Mouse (Mus musculus) heart, embryonic 15.5 days (tissue): ENCODE measurements around the gene Kank1. TPM values are rescaled to one million over a fixed set of nuclear protein-coding genes. Genes with fewer than 3 reads are reported as not detected.

ENCODE experiments used
- ATAC-seq: fragments of 200-750 bp; cut with Nextera tagmentation; replicated peaks from 2 replicates; pipeline ENCODE4 v1.8.0; 2017; ENCODE audit warnings: low read depth, moderate TSS enrichment; ENCODE audit not compliant: insufficient number of reproducible peaks, insufficient read depth, low FRiP score
- H3K27ac ChIP-seq: fragments of 300-500 bp; sonication (generic); 2 replicates; pipeline ENCODE4 v1.5.1; 2015; ENCODE audit warnings: mild to moderate bottlenecking, inconsistent platforms
- H3K27me3 ChIP-seq: fragments of 300-500 bp; sonication (generic); 2 replicates; pipeline ENCODE4 v1.6.1; 2015; ENCODE audit warnings: inconsistent platforms
- H3K36me3 ChIP-seq: fragments of 300-500 bp; sonication (generic); 2 replicates; pipeline ENCODE4 v1.6.1; 2015; ENCODE audit warnings: mild to moderate bottlenecking, inconsistent platforms
- H3K4me1 ChIP-seq: fragments of 300-500 bp; sonication (generic); replicated peaks from 2 replicates; pipeline ENCODE4 v1.6.1; 2015; ENCODE audit warnings: inconsistent platforms
- H3K4me2 ChIP-seq: fragments of 300-500 bp; sonication (generic); 2 replicates; pipeline ENCODE4 v1.6.1; 2015; ENCODE audit warnings: inconsistent platforms, mild to moderate bottlenecking, moderate library complexity
- H3K4me3 ChIP-seq: fragments of 300-500 bp; sonication (generic); 2 replicates; pipeline ENCODE4 v1.5.1; 2015; ENCODE audit warnings: mild to moderate bottlenecking, inconsistent platforms
- H3K9ac ChIP-seq: fragments of 300-500 bp; sonication (generic); 2 replicates; pipeline ENCODE4 v1.6.1; 2015; ENCODE audit warnings: mild to moderate bottlenecking, inconsistent platforms
- H3K9me3 ChIP-seq: fragments of 300-500 bp; sonication (generic); replicated peaks from 2 replicates; pipeline ENCODE4 v1.6.1; 2016; ENCODE audit warnings: inconsistent platforms
- whole genome bisulfite sequencing: fragments of 180-500 bp; shearing (Covaris S2); methylation state at CpG from one replicate; pipeline ENCODE4 v1.1.7; 2015; ENCODE audit warnings: mixed read lengths; 5-methylcytosine and 5-hydroxymethylcytosine counted together
- polyA plus RNA-seq: library from polyadenylated mRNA; unstranded; fragments of >200 nt; fragmentation: Nextera tagmentation; extraction: Ambion mirVana; gene quantifications from 2 replicates; pipeline ENCODE4 v1.2.1, GENCODE M21; 2015

The Kank1 gene
- polyA plus RNA-seq: 48.3 and 53.2 TPM in 2 replicates

- H3K27me3 ChIP-seq: peaks cover 16% of the 10 kb centered on the region
- under 1% methylated on average over 76 of the region's 76 CpGs for WGBS
Measured at GRCm38 (mm10) chr19:25236596-25237491, at the start of gene Kank1. Gene Kank1, plus strand, starts transcription at chr19:25236975.

GRCm38 (mm10) chr19:25187681-25188080, 49.1 kb upstream of the Kank1 start:
- 59% methylated on average over 18 of the region's 18 CpGs for WGBS
- no peak overlapping the region for H3K4me3 ChIP-seq
- no peaks in the 10 kb centered on the region for H3K36me3 ChIP-seq
- ATAC-seq: no peak; the same call in 1 of the 2 replicates
- H3K9me3 ChIP-seq: no peaks in the 10 kb centered on the region
- peaks cover 27% of the 10 kb centered on the region for H3K4me1 ChIP-seq
- H3K27me3 ChIP-seq: no peaks in the 10 kb centered on the region
- no peak overlapping the region; the same call in 1 of the 2 replicates for H3K27ac ChIP-seq
- no peak overlapping the region for H3K4me2 ChIP-seq
- no peak overlapping the region for H3K9ac ChIP-seq

More at GRCm38 (mm10) chr19:25236596-25237491, at the start of gene Kank1:
- peak within 1 kb of the TSS; percentile 70 for H3K9ac ChIP-seq
- H3K4me1 ChIP-seq: peaks cover 27% of the 10 kb centered on the region
- peak; percentile 86 for ATAC-seq
- H3K4me3 ChIP-seq: peak within 1 kb of the TSS; percentile 70
- H3K27ac ChIP-seq: peak within 1 kb of the TSS; percentile 85
- no peaks in the 10 kb centered on the region for H3K9me3 ChIP-seq
- H3K36me3 ChIP-seq: no peaks in the 10 kb centered on the region
- H3K4me2 ChIP-seq: peak within 1 kb of the TSS; percentile 81

- ATAC-seq: no peak
- 91% methylated on average over 9 of the region's 9 CpGs for WGBS
- H3K4me2 ChIP-seq: no peak overlapping the region
- H3K9me3 ChIP-seq: no peaks in the 10 kb centered on the region
- H3K9ac ChIP-seq: no peak overlapping the region
- H3K4me1 ChIP-seq: no peaks in the 10 kb centered on the region
- no peaks in the 10 kb centered on the region for H3K36me3 ChIP-seq
- H3K4me3 ChIP-seq: no peak overlapping the region
- H3K27ac ChIP-seq: no peak overlapping the region
- no peaks in the 10 kb centered on the region for H3K27me3 ChIP-seq
Measured at GRCm38 (mm10) chr19:25193751-25194150, 43.0 kb upstream of the Kank1 start.

- Histone ChIP-seq H3K36me3 (no peaks in the 10 kb centered on the region), H3K27me3 (no peaks in the 10 kb centered on the region), H3K4me3 (no peak overlapping the region), H3K9me3 (no peaks in the 10 kb centered on the region), H3K4me1 (peaks cover 8% of the 10 kb centered on the region), H3K4me2 (no peak overlapping the region), H3K9ac (no peak overlapping the region), H3K27ac (peak overlapping the region; percentile 24)
- WGBS: 46% methylated on average over 13 of the region's 13 CpGs
- ATAC-seq: 0 out of 2 replicates have a peak, but pooled peaks have one; percentile 19
Measured at GRCm38 (mm10) chr19:25200081-25200860, 36.5 kb upstream of the Kank1 start.

GRCm38 (mm10) chr19:25203077-25203476, 33.7 kb upstream of the Kank1 start:
- no peak overlapping the region for H3K4me3 ChIP-seq
- H3K4me1 ChIP-seq: peaks cover 14% of the 10 kb centered on the region
- H3K27me3 ChIP-seq: no peaks in the 10 kb centered on the region
- no peaks in the 10 kb centered on the region for H3K36me3 ChIP-seq
- H3K27ac ChIP-seq: no peak overlapping the region
- ATAC-seq: no peak
- 84% methylated on average over 12 of the region's 12 CpGs for whole genome bisulfite sequencing
- H3K9me3 ChIP-seq: no peaks in the 10 kb centered on the region
- no peak overlapping the region for H3K9ac ChIP-seq
- H3K4me2 ChIP-seq: no peak overlapping the region

- no peak for ATAC-seq
- no peak overlapping the region for H3K4me3 ChIP-seq
- WGBS: 74% methylated on average over 12 of the region's 12 CpGs
- no peak overlapping the region for H3K27ac ChIP-seq
- no peak overlapping the region for H3K9ac ChIP-seq
- H3K27me3 ChIP-seq: no peaks in the 10 kb centered on the region
- H3K4me2 ChIP-seq: no peak overlapping the region
- H3K4me1 ChIP-seq: peaks cover 11% of the 10 kb centered on the region
- no peaks in the 10 kb centered on the region for H3K36me3 ChIP-seq
- H3K9me3 ChIP-seq: no peaks in the 10 kb centered on the region
Measured at GRCm38 (mm10) chr19:25206969-25207368, 29.8 kb upstream of the Kank1 start.

- Histone ChIP-seq H3K4me2 (peak overlapping the region; percentile 44), H3K9me3 (no peaks in the 10 kb centered on the region), H3K36me3 (no peaks in the 10 kb centered on the region), H3K4me3 (no peak overlapping the region), H3K27me3 (no peaks in the 10 kb centered on the region), H3K27ac (no peak overlapping the region), H3K9ac (no peak overlapping the region), H3K4me1 (peaks cover 11% of the 10 kb centered on the region)
- 20% methylated on average over 23 of the region's 23 CpGs for WGBS
- 0 out of 2 replicates have a peak, but pooled peaks have one; percentile 18 for ATAC-seq
Measured at GRCm38 (mm10) chr19:25207731-25208361, 28.9 kb upstream of the Kank1 start.

- 84% methylated on average over 11 of the region's 11 CpGs for WGBS
- Histone ChIP-seq H3K4me3 (no peak overlapping the region), H3K36me3 (no peaks in the 10 kb centered on the region), H3K27me3 (no peaks in the 10 kb centered on the region), H3K9me3 (no peaks in the 10 kb centered on the region), H3K4me1 (peaks cover 11% of the 10 kb centered on the region), H3K27ac (no peak overlapping the region), H3K4me2 (no peak overlapping the region), H3K9ac (no peak overlapping the region)
- no peak; the same call in 1 of the 2 replicates for ATAC-seq
Measured at GRCm38 (mm10) chr19:25208596-25209110, 28.1 kb upstream of the Kank1 start.

GRCm38 (mm10) chr19:25220611-25221010, 16.2 kb upstream of the Kank1 start:
- WGBS: 42% methylated on average over 2 of the region's 2 CpGs
- Histone ChIP-seq H3K4me2 (no peak overlapping the region), H3K27ac (no peak overlapping the region), H3K27me3 (no peaks in the 10 kb centered on the region), H3K4me3 (no peak overlapping the region), H3K36me3 (no peaks in the 10 kb centered on the region), H3K9me3 (no peaks in the 10 kb centered on the region), H3K9ac (no peak overlapping the region), H3K4me1 (peaks cover 3% of the 10 kb centered on the region)
- ATAC-seq: no peak

- WGBS: 53% methylated on average over 9 of the region's 9 CpGs
- ATAC-seq: no peak
- H3K4me3 ChIP-seq: no peak overlapping the region
- H3K4me1 ChIP-seq: peaks cover 3% of the 10 kb centered on the region
- no peaks in the 10 kb centered on the region for H3K27me3 ChIP-seq
- H3K9me3 ChIP-seq: no peaks in the 10 kb centered on the region
- no peak overlapping the region for H3K27ac ChIP-seq
- no peak overlapping the region for H3K4me2 ChIP-seq
- no peaks in the 10 kb centered on the region for H3K36me3 ChIP-seq
- H3K9ac ChIP-seq: no peak overlapping the region
Measured at GRCm38 (mm10) chr19:25221964-25222640, 14.7 kb upstream of the Kank1 start.
